Mouse (Mus musculus): ENCODE measurements around the gene Mob3a.

DNA sequence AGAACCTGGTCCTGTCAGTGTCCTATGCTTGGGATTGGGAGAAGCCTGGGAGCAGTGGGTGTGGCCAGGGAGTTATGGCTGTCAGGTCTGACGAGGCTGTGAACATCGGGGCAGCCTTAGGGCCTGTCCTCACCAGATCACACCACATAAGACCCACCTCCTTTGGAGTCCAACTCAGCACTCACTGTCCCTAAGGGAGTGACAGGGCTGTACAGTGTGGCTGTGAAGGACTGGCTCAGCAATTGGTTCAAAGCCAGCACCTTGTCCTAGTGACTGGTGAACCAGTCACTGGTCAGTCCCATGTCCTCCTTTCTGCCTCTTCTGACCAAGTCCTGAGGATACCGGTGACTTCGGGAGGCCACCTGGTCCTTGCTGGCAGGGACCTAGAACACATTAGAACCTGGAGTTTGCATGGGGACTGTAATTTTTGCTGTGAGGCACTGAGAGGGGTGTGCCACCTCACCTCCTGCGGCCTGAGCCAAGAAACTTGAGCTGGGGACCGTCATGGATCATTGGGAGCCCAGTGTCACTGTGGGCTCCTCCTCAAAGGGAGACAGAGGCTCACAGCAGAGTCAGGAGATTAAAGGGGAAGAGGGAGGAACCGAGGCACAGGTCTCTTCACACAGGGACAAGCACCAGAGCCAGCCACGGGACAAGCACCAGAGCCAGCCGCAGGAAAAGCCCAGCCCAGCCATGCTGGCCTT, 22.1 kb downstream of the Mob3a start:
- TF ChIP-seq ZC3H11A (IDR thresholded peaks at IDR 0.05; ENCODE audit: borderline replicate concordance, low read depth, low read length) (no peak), HCFC1 (IDR thresholded peaks at IDR 0.05; ENCODE audit: borderline replicate concordance, insufficient read depth, low read length) (no peak), ZNF384 (IDR thresholded peaks at IDR 0.05; ENCODE audit: low read depth, low read length) (no peak), MAFK (IDR thresholded peaks at IDR 0.05; ENCODE audit: insufficient read depth, low read depth, low read length) (no peak), CHD2 (IDR thresholded peaks at IDR 0.05; ENCODE audit: low read depth, low read length) (no peak)

Data from ES-E14 (cell line).